Mouse (Mus musculus): ENCODE data around the gene Fuom.

Gene Fuom

DNA sequence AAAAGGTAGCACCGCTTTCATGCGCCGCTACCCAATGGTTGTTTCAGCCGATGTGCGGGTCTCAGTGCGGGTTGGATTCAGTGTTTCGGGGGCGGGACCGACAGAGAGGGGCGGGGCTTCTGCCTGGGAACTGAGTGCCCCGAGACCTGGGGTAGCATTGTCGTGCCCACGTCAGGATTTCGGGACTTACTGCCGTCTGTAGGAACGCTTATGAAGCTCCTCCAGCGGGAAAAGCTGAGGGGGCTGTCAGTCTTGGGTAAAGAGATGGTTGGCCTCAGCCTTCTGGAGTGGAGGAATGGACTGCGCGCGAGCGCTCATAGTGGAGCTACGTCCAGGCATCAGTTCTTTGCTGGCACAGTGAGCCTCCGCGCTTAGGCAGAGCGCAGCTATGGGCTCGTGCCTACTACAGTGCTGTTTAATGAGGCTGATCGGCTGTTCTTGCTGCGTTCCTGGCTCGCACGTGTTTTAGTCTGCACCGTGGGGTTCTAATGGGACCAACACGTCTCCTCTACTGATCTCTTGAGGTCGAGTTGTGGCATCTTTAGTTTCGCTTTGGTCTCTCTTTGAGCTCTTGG lies 53.0 kb downstream of the Fuom start:
- DNase-seq = no peak

DNA sequence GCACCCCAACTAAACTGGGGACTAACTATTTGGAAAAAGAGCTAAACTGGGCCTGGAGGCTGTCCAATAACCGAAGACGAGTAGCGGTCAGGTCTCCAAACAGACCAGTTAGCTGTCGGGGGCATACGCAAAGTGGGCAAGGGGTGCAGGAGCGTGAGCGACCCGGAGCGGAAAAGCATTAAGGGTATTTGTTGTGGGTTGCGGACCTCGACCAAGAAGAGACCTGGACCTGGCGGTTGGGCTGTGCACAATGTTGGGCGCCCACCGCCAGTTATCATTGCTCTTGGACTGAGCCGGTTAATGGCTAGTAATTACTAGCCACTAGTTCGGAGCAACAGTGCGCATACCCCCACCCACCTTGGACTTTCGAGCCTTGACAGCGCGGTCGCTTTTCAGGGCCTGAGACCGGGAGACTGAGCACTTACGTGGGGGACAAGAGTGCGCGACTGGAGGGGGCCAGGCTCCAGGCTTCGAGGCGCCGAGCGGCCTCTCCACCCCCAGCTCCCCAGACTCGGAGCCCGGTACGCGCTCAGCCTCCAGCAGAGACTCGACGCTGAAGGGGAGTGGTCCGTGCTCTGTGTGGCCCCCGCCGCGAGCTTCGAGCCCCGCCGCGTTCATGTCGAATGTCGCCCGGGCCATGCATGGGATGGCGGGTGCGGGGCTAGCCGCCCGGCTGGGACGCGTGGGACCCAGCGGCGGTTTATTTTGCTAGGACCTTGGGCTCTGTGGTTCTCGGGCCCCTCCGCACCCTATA lies 53.7 kb downstream of the Fuom start, which contains the start of gene Msx3:
TSS of gene Msx3 (minus strand) at position 729 of the 754 bp plus-strand sequence.
- DNase-seq = no peak

DNA sequence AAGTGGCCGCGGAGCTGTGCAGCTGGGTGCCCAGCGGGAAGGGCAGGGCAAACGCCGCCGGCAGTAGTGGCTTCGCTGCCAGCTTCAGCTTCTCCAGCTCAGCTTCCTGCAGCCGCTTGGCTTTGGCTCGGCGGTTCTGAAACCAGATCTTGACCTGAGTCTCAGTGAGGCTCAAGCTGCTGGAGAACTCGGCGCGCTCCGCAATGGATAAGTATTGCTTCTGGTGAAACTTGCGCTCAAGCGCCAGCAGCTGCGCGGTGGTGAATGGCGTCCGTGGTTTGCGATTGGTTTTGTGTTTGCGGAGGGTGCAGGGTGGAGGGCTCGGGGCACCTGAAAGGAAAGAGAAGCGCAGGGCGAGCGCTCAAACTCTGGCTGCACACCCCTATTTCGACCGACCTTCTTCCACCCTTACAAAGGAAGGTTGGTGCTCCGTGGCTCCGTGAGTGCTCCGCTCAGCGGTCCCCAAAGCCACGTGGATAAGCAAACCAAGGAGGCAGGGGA lies 54.4 kb downstream of the Fuom start:
- DNase-seq = no peak

Measured in cerebellum, adult 11-12 months (tissue).